Mouse (Mus musculus) forebrain, embryonic 16.5 days (tissue): ENCODE results near the gene Cdyl. TPM values are rescaled to one million over a fixed set of nuclear protein-coding genes. Genes with fewer than 3 reads are reported as not detected.

Experiments
- ATAC-seq: fragments of 200-750 bp; cut with Nextera tagmentation; 2 replicates; pipeline ENCODE4 v1.8.0; 2017; ENCODE audit warnings: mild to moderate bottlenecking, moderate library complexity
- H3K27ac ChIP-seq: fragments of 300-500 bp; sonication (generic); 2 replicates; pipeline ENCODE4 v1.5.1; 2014; ENCODE audit warnings: low read length, control low read depth
- H3K27me3 ChIP-seq: fragments of 300-500 bp; sonication (generic); replicated peaks from 2 replicates; pipeline ENCODE4 v1.6.1; 2014; ENCODE audit warnings: low read length; ENCODE audit not compliant: control insufficient read depth, insufficient read depth
- H3K36me3 ChIP-seq: fragments of 300-500 bp; sonication (generic); 2 replicates; pipeline ENCODE4 v1.6.1; 2014; ENCODE audit not compliant: control insufficient read depth, insufficient read depth
- H3K4me1 ChIP-seq: fragments of 300-500 bp; sonication (generic); replicated peaks from 2 replicates; pipeline ENCODE4 v1.6.1; 2014; ENCODE audit warnings: low read length; ENCODE audit not compliant: control insufficient read depth, insufficient read depth
- H3K4me2 ChIP-seq: fragments of 300-500 bp; sonication (generic); 2 replicates; pipeline ENCODE4 v1.6.1; 2014; ENCODE audit warnings: mild to moderate bottlenecking, low read length, control low read depth
- H3K4me3 ChIP-seq: fragments of 300-500 bp; sonication (generic); replicated peaks from 2 replicates; pipeline ENCODE4 v1.5.1; 2014; ENCODE audit warnings: mild to moderate bottlenecking, low read length, control low read depth
- H3K9ac ChIP-seq: fragments of 300-500 bp; sonication (generic); replicated peaks from 2 replicates; pipeline ENCODE4 v1.6.1; 2014; ENCODE audit warnings: low read depth, low read length, control low read depth
- H3K9me3 ChIP-seq: fragments of 300-500 bp; sonication (generic); 2 replicates; pipeline ENCODE4 v1.6.1; 2016; ENCODE audit warnings: low read length; ENCODE audit not compliant: control insufficient read depth
- WGBS: fragments of 180-500 bp; shearing (Covaris S2); extraction: QIAGEN DNeasy Blood & Tissue Kit; methylation state at CpG from one replicate; pipeline ENCODE4 v1.1.7; 2014; 5-methylcytosine and 5-hydroxymethylcytosine counted together
- polyA plus RNA-seq: library from polyadenylated mRNA; unstranded; fragments of >200 nt; fragmentation: Nextera tagmentation; extraction: Ambion mirVana; gene quantifications from 2 replicates; pipeline ENCODE4 v1.2.1, GENCODE M21; 2015

Gene Cdyl
- polyA plus RNA-seq, 1 experiment from 2014 or later = 4.2 TPM

DNA sequence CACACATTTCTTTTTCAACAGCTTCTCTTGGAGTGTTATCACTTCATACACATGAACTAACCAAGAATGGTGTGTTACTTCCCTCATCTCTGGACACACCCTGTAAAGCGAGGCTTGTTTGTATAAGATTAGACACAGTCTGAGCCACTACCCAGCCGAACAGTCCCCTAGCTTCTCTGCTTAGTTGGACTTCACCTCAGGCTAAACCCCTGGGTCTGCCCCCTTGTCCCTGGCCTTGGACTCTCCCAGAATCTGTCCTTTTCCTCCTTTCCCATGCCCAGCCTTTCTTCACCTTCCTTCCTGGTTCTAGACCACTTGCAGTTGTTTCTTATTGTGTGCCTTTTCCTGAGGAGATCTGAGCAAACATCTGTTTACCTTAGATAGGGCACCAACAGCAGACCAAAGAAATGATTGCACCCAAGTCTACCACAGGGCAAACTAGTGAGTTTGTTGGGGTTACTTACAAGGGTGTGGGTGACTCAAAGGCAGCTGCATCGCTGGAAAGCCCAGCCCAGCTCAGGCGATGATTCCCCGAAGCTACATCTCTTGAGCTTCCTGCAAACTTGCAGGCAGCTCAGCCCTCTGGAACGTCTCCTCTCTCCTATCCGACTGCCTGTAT, 17.9 kb downstream of the Cdyl start:
- no peak overlapping the region for H3K27ac ChIP-seq
- ATAC-seq = no peak
- no peaks in the 10 kb centered on the region for H3K9me3 ChIP-seq
- 86% methylated on average over 7 of the region's 7 CpGs for WGBS
- no peaks in the 10 kb centered on the region for H3K27me3 ChIP-seq
- no peak overlapping the region for H3K4me3 ChIP-seq
- no peaks in the 10 kb centered on the region for H3K4me1 ChIP-seq
- no peaks in the 10 kb centered on the region for H3K36me3 ChIP-seq
- no peak overlapping the region for H3K9ac ChIP-seq
- H3K4me2 ChIP-seq = no peak overlapping the region

DNA sequence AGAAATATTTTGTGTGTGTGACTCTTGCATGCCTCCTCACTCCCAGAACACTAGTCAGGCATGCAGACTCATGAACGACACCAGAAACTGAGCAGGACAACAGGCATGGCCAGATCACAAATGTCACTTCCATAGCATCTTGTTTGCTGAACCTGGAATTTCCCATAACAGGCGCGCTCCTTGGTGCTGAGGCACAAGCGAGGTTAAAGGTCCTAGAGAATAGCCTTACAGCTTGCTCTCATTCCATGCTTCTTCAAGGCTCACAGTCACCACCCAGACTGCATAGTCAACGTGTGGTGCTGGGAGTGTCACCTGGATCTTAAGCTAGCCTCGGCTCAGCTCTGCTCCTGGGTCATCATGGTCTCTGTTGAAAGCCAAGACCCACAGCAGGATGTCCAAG, 19.1 kb downstream of the Cdyl start:
- Histone ChIP-seq H3K27me3 (no peaks in the 10 kb centered on the region), H3K36me3 (no peaks in the 10 kb centered on the region), H3K27ac (no peak overlapping the region), H3K9me3 (no peaks in the 10 kb centered on the region), H3K9ac (no peak overlapping the region), H3K4me1 (no peaks in the 10 kb centered on the region), H3K4me3 (no peak overlapping the region), H3K4me2 (no peak overlapping the region)
- no peak for ATAC-seq
- 88% methylated on average over 6 of the region's 6 CpGs for whole genome bisulfite sequencing

DNA sequence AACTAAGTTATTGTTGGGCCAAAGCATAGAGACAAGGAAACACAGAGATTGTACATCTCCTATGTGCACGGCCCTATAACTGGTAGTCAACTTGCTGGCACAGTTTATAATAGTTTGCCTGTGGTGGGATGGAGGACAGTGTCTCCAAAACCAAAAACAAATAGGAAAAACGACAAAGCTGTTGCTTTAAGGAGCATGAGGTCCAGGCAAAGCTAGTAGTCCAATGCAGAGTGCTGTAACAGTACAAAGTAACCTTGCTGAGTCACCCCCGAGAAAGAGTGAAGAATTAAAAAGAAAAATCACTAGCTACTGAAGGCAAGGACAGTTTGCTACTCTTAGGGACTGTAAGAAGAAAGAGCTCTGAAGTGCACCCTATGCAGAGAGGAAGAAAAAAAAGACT, 21.7 kb downstream of the Cdyl start:
- no peaks in the 10 kb centered on the region for H3K27me3 ChIP-seq
- no peaks in the 10 kb centered on the region for H3K36me3 ChIP-seq
- no peak overlapping the region for H3K27ac ChIP-seq
- H3K4me3 ChIP-seq = no peak overlapping the region
- no peak overlapping the region for H3K4me2 ChIP-seq
- H3K9ac ChIP-seq = no peak overlapping the region
- no peaks in the 10 kb centered on the region for H3K4me1 ChIP-seq
- 87% methylated on average over 3 of the region's 3 CpGs for WGBS
- ATAC-seq = no peak
- no peaks in the 10 kb centered on the region for H3K9me3 ChIP-seq

DNA sequence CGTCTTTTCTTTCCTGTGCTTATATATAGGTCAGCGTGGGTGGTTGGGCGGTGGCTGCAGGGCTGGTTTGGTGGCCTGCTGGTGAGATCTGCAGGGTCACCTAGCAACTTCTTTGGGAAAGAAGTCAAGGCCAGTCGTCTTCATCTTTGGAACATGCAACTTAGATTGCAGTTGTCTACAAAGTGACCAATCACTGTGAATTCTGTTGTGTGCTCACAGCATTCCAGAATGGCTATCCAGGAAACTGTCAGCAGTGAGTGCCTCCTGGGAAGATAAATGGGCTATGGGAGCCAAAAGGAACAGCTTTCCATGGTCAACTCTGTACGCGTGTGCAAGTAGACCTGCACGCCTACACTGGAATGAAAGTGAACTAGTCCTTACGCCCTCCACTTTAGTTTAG, 26.6 kb downstream of the Cdyl start:
- Histone ChIP-seq H3K36me3 (no peaks in the 10 kb centered on the region), H3K4me2 (no peak overlapping the region), H3K27ac (no peak overlapping the region), H3K4me1 (no peaks in the 10 kb centered on the region), H3K9me3 (no peaks in the 10 kb centered on the region), H3K9ac (no peak overlapping the region), H3K27me3 (no peaks in the 10 kb centered on the region), H3K4me3 (no peak overlapping the region)
- WGBS = 84% methylated on average over 8 of the region's 8 CpGs
- ATAC-seq = no peak

DNA sequence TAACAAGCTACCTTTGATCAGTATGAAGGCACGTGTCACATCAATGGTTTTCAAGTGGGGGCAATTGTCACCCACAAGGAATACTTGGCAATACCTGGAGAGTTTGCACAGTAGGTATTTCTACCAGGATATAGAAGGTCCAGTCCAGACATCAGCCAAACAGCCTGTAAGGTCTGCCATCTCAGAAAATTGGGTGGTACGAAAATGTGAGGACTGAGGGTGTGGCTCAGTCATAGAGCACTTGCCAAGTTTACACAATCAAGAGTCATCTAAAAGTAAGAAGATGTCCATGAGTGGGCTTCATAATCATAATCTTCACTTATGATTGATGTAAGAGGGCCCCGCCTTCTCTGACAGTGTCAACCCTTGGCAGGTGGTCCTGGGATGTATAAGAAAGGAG, 29.9 kb downstream of the Cdyl start:
- 87% methylated on average over 3 of the region's 3 CpGs for WGBS
- no peak overlapping the region for H3K4me3 ChIP-seq
- H3K9me3 ChIP-seq = no peaks in the 10 kb centered on the region
- no peaks in the 10 kb centered on the region for H3K4me1 ChIP-seq
- no peak overlapping the region for H3K27ac ChIP-seq
- ATAC-seq = no peak
- no peaks in the 10 kb centered on the region for H3K27me3 ChIP-seq
- no peak overlapping the region for H3K4me2 ChIP-seq
- H3K9ac ChIP-seq = no peak overlapping the region
- no peaks in the 10 kb centered on the region for H3K36me3 ChIP-seq

DNA sequence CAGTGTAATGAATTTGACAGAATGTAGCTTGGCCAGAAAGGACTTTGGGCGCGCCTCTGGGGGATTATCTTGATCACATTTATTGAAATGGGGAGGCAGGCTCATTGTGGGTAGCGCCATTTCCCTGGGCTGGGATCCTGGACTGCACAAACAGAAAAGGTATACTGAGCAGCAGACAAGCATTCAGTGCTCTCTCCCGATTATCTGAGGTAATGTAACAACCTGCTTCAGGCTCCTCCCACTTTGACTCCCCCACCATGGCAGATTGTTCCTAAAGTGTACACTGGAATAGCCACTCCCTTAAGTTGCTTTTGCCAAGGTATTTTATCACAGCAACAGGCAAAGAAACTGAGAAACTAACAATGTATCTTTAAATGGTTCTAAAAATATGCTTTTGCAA, 58.0 kb downstream of the Cdyl start:
- Histone ChIP-seq H3K9ac (no peak overlapping the region), H3K27ac (no peak overlapping the region), H3K4me2 (no peak overlapping the region), H3K4me1 (no peaks in the 10 kb centered on the region), H3K36me3 (no peaks in the 10 kb centered on the region), H3K9me3 (no peaks in the 10 kb centered on the region), H3K4me3 (no peak overlapping the region), H3K27me3 (no peaks in the 10 kb centered on the region)
- 82% methylated on average over 4 of the region's 4 CpGs for WGBS
- no peak for ATAC-seq

DNA sequence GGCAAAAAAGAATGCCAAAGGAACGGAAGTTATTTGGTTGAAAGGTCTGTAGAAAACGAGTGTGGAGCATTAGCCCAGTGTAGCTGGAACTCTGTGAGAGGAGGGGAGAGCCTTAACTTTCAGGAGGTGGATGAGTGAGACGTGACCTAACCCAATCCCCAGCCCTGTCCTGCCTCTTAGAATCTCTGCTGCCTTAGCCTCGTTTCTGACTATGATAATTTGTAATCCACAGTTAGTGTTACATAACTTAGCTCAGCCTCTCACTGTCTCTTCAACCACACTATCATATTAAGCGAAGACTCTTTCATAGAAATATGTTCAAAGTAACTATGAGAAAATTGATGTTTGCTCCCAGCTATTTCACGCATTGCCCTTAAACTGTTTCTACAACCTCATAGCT, 59.9 kb downstream of the Cdyl start:
- no peak overlapping the region for H3K27ac ChIP-seq
- no peaks in the 10 kb centered on the region for H3K27me3 ChIP-seq
- H3K9me3 ChIP-seq = no peaks in the 10 kb centered on the region
- no peak for ATAC-seq
- no peaks in the 10 kb centered on the region for H3K36me3 ChIP-seq
- H3K4me3 ChIP-seq = no peak overlapping the region
- H3K4me1 ChIP-seq = no peaks in the 10 kb centered on the region
- H3K4me2 ChIP-seq = no peak overlapping the region
- no peak overlapping the region for H3K9ac ChIP-seq
- 77% methylated on average over 6 of the region's 6 CpGs for WGBS

DNA sequence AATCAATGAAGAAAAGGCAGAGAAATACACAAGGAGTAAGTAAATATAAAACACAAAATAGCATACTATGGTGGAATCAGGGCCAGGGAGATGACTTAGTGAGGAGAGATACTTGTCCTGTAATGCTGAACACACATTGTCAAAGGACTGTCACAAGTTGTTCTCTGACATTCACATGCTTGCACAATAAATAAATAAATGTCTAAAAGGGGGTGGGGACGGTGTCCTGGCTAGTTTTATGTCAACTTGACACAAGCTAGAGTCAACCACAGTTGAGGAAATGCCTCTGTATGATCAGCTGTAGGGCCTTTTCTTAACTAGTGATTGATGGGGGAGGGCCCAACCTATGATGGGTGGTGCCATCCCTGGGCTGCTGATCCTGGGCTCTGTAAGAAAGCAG, 63.4 kb downstream of the Cdyl start:
- 79% methylated on average over 1 of the region's 1 CpGs for WGBS
- ATAC-seq = no peak
- H3K36me3 ChIP-seq = no peaks in the 10 kb centered on the region

DNA sequence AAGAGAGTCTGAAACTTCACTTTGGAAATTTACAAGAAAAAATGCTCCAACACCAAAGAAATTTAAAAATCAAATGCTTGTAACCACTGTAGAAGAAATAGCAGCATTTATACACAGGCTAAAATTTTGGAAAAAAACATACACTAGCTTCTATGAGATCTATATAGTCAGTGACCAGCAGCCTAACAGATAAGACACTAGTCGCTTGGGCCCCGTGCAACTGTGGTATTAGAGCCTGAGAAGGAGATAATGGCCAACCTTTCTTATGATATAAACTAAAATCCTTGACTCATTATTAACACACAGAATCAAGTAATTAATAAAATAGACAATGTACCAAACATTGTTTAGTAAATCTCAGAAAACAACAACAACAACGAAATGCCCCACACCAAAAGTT, 66.4 kb downstream of the Cdyl start:
- no peak for ATAC-seq
- H3K9ac ChIP-seq = no peak overlapping the region
- no peaks in the 10 kb centered on the region for H3K4me1 ChIP-seq
- no peak overlapping the region for H3K4me3 ChIP-seq
- no peak overlapping the region for H3K4me2 ChIP-seq
- no peak overlapping the region for H3K27ac ChIP-seq
- H3K27me3 ChIP-seq = no peaks in the 10 kb centered on the region
- no peaks in the 10 kb centered on the region for H3K36me3 ChIP-seq
- WGBS = 92% methylated on average over 3 of the region's 3 CpGs
- no peaks in the 10 kb centered on the region for H3K9me3 ChIP-seq

More for the DNA sequence above, 63.4 kb downstream of the Cdyl start:
- Histone ChIP-seq H3K9me3 (no peaks in the 10 kb centered on the region), H3K27me3 (no peaks in the 10 kb centered on the region), H3K4me3 (no peak overlapping the region), H3K4me1 (no peaks in the 10 kb centered on the region), H3K27ac (no peak overlapping the region), H3K9ac (no peak overlapping the region), H3K4me2 (no peak overlapping the region)

DNA sequence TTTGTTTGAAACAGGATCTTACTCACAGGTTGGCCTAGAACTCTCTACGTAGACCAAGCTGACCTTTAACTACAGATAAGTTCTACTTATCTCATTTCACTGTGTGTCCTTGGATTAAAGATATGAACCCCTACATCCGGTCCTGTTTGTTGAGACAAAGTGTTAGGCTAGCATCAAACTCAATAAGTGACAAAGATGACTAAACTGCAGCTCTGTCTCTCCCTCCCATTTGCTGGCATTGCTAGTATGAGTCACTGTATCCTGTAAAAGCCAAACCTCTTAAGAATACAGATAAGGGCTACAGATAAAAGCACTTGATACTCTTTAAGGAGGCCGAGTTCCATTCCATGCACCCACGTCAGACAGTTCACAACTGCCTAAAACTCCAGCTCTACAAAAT, 72.5 kb downstream of the Cdyl start:
- no peaks in the 10 kb centered on the region for H3K27me3 ChIP-seq
- no peak overlapping the region for H3K4me2 ChIP-seq
- 87% methylated on average over 4 of the region's 4 CpGs for WGBS
- no peak overlapping the region for H3K4me3 ChIP-seq
- no peaks in the 10 kb centered on the region for H3K4me1 ChIP-seq
- no peak overlapping the region for H3K27ac ChIP-seq
- no peaks in the 10 kb centered on the region for H3K9me3 ChIP-seq
- H3K36me3 ChIP-seq = no peaks in the 10 kb centered on the region
- ATAC-seq = no peak
- no peak overlapping the region for H3K9ac ChIP-seq
